Mouse (Mus musculus) cerebral cortex, adult 2 months (tissue): ENCODE measurements around the gene 1700001J03Rik.

Experiments used
- WGBS: fragments of 180-500 bp; shearing (Covaris S2); methylation state at CpG from one replicate; pipeline ENCODE4 v1.1.7; 2018; 5-methylcytosine and 5-hydroxymethylcytosine counted together

Gene 1700001J03Rik

DNA sequence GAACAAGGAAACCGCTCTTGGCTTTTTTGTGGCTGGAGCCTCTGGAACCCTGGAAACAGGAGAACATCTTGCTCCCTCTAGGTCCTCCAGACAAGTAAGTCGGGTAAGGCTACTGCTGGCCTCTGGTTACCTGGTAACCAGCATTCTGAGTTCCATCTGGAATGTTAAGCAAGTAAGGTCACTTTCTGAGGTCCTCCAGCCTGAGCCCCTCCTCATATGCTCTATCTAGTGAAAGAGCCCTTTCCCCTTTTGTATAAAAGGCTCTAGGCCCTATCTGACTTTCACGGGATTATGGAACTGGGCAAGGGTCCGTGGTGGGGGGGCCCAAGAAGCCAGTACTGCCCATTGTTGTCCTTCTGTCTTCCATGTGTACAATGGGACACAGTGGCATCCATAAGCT is at the start of gene 1700001J03Rik:
Gene 1700001J03Rik, minus strand, starts transcription at position 101 of the 400 bp plus-strand sequence.
- whole genome bisulfite sequencing: 78% methylated on average over 4 of the region's 4 CpGs

DNA sequence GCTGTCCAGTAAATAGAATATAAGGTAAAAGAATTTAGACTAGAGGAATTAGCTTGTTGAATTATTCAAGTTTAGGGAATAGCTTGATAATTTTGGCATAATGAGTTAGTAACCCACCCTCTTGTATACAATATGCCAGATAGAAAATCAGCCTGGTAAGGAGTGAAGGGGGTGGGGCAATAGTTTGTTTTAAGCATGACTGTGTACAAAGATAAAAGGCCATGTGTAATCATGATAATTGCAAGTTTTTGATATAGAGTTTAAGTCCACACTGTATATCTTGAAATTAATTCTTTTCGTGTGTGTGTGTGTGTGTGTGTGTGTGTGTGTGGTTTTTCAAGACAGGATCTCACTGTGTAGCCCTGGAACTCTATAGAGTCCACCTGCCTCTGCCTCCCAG is 49.2 kb upstream of the 1700001J03Rik start:
- 72% methylated on average over 1 of the region's 1 CpGs for WGBS

DNA sequence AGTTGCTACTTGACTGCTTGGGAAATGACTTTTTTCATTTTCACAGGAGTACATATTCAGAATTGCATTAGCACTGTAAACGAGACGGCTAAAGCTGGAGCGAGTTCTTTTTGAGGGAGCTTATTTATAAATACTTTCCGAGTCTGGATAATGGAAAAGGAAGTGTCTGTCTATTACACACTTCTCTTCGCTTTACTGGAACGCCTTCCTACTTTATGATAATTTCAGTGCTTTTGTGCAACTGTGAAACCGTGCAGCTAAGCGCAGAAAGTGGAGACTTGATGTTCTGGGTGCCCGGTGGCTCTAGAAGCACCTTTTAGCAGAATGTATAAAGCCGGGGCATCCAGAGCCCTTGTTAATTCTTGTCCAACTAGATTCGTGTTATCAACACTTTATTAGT is 47.7 kb upstream of the 1700001J03Rik start:
- WGBS: 15% methylated on average over 11 of the region's 11 CpGs

DNA sequence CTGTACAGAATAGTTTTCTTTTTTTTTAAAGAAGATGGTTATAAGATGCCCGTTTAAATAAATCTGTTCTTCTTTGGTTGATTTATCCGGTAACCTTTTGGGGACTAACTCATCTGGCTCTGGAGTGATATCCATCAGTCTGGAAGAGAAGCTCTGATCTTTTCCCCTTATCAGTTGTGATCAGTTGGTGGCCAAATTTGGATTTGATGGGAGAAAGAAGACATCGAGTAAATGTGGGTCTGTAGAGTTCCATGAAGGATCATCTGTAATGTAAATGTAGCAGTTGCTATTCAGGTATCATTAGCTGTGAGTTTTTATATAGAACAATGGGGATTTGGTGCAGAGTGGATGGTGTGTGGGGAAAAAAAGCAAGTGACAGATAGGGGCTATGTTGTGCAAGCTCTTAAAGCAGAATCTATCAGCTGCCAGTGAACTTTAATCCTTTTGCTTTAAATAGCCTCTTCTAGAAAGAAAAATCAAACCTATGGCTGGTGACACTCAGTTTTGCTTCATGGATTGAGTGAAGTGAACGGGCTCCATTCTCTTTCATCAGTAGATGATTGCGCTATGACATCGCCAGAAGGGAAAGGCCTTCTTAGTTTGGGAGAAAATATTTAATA is 47.1 kb upstream of the 1700001J03Rik start:
- 20% methylated on average over 6 of the region's 6 CpGs for WGBS

DNA sequence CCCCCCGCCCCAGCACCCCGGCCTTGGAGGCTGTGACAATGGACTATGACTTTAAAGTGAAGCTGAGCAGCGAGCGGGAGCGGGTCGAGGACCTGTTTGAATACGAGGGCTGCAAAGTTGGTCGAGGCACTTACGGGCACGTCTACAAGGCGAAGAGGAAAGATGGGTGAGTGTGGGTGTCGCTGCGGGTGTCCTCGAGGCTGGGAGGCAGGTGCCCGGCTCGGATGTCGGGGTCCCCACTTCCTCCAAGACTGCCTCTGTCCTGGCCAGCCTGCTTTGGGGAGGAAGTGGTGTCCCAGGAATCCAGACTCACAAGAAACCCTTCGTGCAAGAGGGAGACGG is 46.5 kb upstream of the 1700001J03Rik start:
- under 1% methylated on average over 19 of the region's 19 CpGs for WGBS

DNA sequence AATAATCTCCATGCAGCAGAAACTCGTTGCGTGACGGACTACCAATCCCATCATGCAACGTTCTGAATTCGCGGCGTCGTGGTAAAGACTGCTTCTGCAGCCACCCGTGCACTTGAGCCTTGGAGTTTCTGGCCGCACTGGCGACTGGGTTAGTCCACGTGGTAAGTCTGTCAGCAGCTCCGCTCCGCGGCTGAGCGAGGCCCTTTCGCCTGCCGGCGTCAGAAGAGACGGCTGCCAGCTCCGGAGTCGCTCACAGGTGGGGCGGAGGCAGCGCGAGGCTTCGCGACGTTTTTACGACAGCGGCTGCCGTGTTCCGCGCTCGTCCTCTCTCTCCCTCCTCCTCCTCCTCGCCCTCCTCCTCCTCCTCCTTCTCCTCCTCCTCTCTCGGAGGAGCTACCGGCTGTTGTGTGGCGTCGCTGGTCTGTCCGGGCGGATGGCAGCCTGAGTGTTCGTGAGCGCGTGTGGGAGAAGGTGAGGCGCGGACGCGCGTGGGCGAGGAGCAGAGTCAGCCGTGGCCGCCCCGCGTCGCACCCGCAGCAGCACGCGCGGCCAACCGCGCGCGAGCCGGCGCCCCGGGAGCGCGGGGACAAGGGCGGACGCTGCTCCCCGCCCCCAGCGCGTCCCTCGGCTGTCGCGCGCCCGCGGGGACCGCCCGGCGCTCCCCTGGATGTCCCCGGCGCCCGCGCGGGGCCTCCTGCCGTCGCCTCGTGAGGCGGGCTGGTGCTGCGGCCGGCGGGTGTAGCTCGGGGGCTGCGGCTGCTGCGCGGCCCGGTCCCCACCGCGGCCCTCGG is 46.0 kb upstream of the 1700001J03Rik start, which contains the start of gene Cdk8:
Gene Cdk8, plus strand, starts transcription at position 367 of the 791 bp plus-strand sequence.
- WGBS: under 1% methylated on average over 98 of the region's 102 CpGs

DNA sequence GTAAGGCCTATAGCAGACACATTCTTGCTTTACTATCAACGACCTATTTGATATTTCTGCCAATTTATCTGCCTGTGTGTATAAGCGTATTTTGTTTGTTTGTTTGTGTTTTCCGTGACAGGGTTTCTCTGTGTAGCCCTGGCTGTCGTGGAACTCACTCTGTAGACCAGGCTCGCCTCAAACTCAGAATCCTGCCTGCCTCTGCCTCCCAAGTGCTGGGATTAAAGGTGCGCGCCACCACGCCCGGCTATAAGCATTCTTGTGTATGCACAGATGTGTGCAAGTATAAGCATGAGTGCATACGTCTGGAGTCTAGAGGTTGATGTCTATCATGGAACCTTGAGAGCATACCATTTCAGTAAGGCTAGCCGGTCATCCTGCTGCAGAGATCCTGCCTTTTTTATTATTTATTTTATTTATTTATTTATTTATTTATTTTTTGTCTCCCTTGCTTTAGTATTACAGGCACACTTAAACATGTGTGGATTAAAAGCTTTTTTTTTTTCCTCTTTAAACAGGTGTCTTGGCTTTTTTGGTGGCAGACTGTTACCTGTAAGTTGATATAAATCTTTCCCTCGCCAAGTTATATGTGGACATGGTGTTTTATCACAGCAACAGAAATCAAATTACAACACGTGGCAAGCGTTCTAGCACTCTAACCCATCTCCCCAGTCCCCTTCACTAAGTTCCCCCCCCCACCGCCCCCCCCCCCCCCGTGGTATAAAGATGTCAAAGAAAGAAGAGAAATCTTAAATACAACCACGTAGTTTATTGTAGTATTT is 45.0 kb upstream of the 1700001J03Rik start:
- 58% methylated on average over 17 of the region's 17 CpGs for WGBS

DNA sequence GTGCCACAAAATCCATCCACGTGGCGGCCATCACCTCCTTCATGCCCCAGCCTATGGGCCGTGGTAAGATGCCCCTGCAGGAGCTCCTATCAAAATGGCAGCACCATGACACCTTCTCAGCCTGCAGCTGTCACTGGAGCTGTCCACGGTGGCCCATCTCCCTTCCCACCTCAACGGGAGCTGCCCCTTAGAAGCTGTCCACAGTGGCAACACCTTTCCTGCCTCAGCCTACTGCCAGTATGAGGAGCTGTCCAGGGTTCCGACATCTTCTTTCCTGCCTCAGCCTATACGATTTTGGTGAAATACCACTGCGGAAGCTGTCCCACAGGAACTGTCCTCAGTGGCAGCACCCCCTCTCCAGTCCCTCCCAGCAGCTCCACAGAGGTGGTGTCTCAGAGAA is 42.4 kb upstream of the 1700001J03Rik start:
- WGBS: 86% methylated on average over 8 of the region's 8 CpGs

DNA sequence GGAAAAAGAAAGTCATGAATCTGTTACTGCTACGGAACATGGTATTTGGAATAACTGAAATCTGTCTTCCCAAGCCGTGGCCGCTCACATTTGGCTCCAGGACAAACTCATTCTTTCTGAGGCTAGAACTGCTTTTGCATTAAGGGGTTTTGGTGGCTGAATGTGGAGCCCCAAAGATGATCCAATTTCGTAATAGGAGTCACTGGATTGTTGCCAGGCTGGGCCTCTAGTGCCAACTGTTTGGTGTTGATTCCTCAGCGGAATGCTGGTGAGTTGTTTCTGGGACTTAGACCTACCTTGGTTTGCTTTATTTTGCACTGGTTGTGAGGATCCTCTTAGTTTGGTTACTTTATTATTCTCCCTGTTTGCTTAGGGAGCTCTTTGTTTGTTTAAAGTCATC is 38.7 kb upstream of the 1700001J03Rik start:
- WGBS: 67% methylated on average over 5 of the region's 5 CpGs

DNA sequence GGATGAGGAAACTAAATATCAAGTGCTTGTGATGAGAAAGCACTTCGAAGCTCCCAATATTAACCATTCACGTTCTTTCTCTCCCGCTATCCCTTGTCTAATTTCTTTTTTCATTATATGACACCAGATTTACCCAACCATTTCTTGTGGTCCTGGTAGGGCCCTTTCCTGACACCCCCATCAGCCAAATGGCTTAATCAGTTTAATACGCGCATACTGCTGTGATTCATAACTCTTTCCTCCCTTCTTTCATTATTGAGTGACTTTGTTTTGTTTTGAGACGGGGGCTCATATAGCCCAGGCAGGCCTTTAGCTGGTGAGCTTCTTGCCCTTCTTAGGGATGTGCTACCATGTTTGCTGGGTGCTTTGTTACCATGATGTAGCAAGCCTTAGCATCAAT is 36.6 kb upstream of the 1700001J03Rik start:
- 28% methylated on average over 6 of the region's 6 CpGs for WGBS

DNA sequence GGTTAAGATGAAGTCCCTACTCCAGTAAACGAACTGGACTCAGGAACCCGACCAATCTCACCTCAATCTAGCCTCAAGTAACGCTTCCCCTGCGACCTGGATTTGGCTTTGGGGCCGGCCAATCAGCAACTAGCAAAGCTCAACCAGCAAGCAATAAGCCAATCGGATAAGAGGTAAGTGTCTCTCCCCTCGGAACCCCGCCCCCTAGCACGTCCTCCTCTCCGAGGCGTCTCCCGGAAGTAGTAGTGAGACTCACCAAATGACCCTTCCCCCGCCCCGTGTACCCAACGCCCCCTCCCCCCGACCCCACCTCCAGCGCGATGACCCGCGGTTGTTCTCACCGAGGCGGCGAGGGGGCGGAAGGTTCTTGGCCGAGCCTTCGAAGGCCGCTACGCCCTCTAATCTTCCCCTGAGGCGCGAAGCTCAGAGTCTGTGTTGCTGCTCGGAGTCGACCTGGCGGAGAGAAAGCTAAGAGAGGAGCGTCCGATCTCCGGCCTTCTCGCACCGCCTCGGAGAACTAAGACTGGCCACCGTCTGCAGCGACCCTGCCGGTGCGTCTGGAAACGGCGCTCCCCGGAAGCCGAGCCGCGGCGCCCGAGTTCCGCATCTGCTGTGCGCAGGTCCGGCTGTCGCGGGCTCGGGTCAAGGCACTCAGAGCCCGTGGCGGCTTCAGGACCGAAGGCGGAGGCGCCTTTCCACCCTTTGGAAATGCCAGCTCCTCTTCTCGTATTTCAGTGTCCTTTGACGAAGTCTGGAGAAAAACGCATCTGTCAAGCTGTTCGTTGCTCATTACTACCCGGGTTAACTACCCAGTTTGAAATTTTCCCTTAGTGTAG is 36.0 kb upstream of the 1700001J03Rik start, which contains the start of gene Rnf6:
Gene Rnf6, minus strand, starts transcription at position 677 of the 836 bp plus-strand sequence.
- WGBS: under 1% methylated on average over 67 of the region's 67 CpGs

DNA sequence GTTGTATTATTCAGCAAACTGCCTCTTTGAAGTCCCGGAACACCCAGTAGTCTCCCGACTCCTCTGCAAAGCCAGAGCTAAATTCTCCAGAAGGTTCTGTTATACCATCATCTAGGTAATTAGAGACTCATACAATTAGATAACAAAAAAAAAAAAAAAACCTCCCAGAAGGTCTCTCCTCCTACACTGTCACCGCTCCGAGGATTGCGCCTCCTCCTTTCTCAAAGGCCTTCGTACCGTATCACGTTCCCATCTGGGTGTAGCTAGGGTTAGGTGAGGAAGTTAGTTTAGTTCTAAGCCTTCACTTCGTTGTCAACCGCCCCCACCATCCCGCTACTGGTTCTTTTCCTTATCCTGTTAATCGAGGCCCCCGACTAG is 35.4 kb upstream of the 1700001J03Rik start:
- WGBS: 1% methylated on average over 13 of the region's 13 CpGs

DNA sequence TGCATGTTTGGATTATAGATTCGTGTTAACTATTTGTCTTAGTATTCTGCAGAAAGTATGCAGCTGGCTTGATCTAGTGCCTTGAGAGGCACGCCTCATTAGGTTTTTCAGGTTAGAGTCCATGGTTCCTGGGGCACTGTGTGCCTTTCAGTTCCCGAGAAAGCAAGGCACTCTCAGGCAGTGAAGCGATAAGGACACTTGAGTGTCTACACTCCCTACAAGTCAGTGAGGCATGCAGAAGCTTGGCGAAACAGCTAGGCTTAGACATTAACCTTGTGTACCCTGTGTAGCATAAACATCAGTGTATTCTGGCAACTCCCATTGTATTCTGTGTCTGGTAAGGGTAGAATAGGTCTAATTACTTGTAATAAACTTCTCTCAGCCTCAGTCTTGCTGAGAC is 20.4 kb upstream of the 1700001J03Rik start:
- WGBS: 91% methylated on average over 5 of the region's 5 CpGs

DNA sequence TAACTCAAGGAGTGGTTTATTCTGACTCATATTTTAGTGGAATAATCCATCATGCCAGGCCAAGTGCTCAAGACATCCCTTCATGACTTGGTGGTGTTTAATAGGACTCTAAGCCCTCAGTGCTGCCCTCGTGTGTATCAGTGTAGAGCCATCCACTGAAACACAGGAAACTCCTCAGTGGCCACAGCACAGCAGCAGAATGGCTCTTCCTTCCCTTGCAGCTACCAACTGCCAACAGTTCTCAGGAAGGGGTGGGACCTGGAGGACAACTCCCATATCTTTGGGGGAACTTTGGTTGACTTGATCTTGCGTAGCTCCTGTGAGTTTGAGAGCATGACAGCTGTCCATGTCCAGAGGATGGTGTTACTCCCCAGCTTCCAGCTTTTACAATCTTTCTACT is 18.8 kb upstream of the 1700001J03Rik start:
- 73% methylated on average over 2 of the region's 2 CpGs for WGBS

DNA sequence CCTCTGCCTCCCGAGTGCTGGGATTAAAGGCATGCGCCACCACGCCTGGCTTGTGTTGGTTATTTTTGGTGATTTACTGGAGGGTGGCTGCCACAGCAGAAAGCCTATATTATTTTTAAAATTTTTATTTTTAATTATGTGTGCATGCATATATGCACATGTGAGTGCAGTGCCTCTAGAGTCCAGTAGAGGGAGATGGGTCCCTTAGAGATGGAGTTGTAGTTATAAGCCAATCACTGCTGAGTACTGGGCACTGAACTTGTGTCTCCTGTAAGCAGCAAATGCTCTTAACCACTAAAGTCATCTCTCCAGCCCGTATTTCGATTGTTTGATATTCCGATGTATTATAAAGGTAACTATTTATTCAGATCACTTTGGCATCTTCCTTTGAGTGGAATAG is 15.5 kb upstream of the 1700001J03Rik start:
- WGBS: 100% methylated on average over 6 of the region's 6 CpGs

DNA sequence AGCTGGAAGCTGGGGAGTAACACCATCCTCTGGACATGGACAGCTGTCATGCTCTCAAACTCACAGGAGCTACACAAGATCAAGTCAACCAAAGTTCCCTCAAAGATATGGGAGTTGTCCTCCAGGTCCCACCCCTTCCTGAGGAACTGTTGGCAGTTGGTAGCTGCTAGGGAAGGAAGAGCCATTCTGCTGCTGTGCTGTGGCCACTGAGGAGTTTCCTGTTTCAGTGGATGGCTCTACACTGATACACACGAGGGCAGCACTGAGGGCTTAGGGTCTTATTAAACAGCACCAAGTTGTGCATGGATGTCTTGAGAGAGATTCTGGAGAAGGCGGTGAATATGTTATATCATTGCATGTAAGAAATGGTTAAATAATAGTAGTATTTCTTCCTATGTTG is 14.4 kb upstream of the 1700001J03Rik start:
- WGBS: 70% methylated on average over 2 of the region's 2 CpGs

DNA sequence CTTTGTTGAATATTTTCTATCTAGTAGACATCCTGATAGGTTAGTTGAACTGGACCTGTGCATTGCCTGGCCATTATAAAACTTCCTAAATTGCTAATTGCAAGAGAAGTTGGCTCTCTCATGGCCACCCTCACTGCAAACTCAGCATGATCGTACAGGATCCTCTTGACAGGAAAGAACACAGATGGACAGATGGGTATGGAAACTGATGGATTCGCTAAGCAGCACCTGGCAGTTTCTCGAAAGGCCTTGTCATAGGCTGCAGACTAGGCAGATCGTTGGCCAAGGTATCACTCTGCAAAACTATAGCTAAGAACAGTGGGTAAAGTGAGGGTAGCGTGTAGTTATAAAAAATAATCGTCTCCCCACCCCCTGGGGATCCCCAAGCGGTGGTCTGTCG is 8.3 kb upstream of the 1700001J03Rik start:
- WGBS: 85% methylated on average over 8 of the region's 8 CpGs

DNA sequence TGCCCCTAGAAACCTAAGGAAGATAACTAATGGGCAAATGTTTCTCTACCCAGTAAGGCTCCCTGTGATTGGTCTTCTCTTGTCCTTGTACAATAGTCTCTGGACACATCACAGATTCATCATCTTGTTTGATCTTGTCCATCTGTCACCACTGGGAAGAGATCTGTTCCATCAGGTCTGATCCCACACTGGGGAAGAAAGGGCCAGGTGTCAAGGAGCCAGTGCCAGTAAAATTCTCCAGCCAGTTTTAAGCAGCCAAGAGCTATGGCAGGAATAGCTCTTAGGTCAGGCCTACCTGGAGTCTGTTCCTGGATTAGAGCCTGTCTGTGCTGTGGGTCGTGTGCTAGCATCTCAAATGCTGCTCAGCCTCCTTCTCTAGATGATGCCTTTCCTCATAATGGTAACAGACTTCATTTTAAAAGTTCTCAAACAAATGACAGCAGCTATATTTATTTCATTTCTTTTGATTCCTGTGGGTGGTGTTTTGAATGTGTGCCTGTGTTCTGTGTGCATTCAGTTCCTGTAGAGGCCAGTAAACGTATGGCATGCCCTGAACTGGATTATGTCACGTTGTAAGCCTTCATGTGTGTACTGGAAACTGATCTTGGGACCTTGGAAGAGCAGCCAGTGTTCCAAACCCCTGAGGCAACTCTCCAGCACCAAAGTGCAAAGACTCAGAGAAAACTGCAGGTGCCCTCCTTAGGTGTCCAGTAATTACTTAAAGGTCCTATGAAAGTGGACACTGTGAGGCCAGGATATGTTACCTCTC is 5.6 kb upstream of the 1700001J03Rik start:
- 70% methylated on average over 3 of the region's 3 CpGs for WGBS

DNA sequence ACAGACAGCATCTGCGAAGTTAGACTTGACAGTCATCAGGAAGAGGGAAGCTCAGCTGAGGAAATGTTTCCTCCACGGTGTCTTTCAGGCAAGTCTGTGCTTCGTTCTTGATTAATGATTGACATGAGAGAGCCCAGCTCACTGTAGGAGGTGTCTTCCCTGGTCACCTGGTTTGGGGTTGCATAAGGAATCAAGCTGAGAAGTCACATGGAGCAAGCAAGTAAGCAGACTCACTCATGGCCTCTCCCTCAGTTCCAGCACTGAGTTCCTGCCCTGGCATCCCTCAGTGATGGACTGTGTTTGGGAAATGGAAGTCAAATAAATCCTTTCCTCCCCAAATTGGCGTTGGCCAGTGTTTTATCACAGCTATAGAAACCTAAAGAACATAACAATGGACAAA is 5.0 kb upstream of the 1700001J03Rik start:
- WGBS: 74% methylated on average over 4 of the region's 4 CpGs

DNA sequence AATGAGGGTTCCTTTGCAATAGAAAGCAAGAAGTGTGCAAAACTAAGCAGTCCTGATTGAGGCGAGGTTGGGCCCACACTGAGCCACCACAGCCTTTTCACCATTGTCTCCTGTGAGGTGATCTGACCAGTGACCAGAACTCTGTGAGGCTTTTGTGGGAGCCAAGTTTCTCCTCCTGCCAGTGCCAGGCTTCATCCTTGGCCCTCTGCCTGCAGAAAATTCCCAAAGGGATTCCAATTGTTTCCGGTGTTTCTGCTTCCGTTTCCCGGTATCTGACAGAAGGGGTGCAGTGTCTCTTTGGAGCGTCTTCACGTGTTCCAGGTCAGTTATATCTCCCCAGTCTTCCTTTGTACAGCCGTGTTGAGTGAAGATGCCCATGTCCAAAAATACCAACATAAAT is 3.6 kb upstream of the 1700001J03Rik start:
- 79% methylated on average over 7 of the region's 7 CpGs for WGBS

DNA sequence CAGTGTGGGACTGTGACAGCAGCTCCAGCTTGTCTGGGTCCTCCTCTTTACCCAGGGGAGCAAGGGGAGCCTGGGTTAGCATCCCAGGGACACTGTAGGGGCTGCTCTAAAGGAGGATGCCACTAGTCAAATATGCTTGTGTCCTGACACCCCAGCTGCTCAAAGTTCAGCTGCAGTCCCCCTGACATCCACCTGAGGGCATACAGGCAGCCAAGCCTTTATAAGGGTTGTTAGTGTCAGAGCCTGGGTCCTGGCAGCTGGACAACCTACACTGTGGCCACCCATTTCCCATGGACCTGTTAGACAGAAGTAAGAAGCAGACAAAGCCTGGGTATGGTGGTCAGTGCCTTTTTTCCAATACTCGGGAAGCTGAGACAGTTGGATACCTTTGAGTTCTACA is 3.0 kb upstream of the 1700001J03Rik start:
- WGBS: 93% methylated on average over 1 of the region's 1 CpGs
